Mouse (Mus musculus) leukemia stem cell, adult 10-12 weeks (primary cell): ENCODE measurements around the gene Vmn2r50. TPM values are rescaled to one million over a fixed set of nuclear protein-coding genes. Genes with fewer than 3 reads are reported as not detected.

Experiments
- polyA plus RNA-seq: library from polyadenylated mRNA; stranded (reverse); fragments of >175 nt; gene quantifications from 2 replicates; pipeline ENCODE4 v1.2.3, GENCODE M21; 2012; ENCODE audit warnings: low replicate concordance

Vmn2r50 gene
- not detected in 2 replicates for polyA plus RNA-seq

GRCm38 (mm10) chr7:10053196-10053595, at the start of gene Vmn2r50:
TSS of gene Vmn2r50 (minus strand) at chr7:10053296.

DNA sequence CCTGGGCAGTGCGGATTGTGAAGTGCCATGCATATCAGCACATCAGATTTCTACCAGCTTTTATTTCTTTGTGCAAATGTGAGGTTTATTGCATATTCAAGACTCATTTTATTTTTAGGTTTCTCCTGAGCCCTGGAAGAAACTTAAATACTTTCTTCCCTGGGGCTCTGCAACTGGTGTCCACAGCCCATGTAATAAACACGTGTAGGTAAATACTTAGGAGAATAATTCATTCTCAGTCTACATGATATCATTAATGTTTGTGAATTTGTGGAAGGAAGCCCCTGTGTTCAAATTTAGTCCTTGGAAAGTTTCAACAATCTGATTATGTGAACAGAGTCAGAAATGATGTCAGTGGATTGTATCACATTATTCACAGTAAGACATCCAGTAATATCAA, 60.9 kb downstream of the Vmn2r50 start, which contains the start of gene Vmn2r49:
Vmn2r49 (minus strand) TSS at position 101 of the 400 bp plus-strand sequence.

Other genes starting within 250 kb of the Vmn2r50 start
- gene Vmn2r47, start 212.0 kb downstream of the Vmn2r50 start, polyA plus RNA-seq = not detected in 2 replicates
- gene Vmn2r48, start 99.7 kb downstream of the Vmn2r50 start, polyA plus RNA-seq = not detected in 2 replicates
- not detected in 2 replicates for gene Vmn2r49, start 61.0 kb downstream of the Vmn2r50 start, polyA plus RNA-seq
- gene Vmn2r51, start 52.4 kb upstream of the Vmn2r50 start, polyA plus RNA-seq = not detected in 2 replicates
- not detected in 2 replicates for gene Vmn2r52, start 123.3 kb upstream of the Vmn2r50 start, polyA plus RNA-seq
- gene Vmn1r66, start 224.7 kb upstream of the Vmn2r50 start, polyA plus RNA-seq = not detected in 2 replicates